Mouse (Mus musculus) testis, adult 2 months (tissue): ENCODE results near the gene Armc9. TPM values are rescaled to one million over a fixed set of nuclear protein-coding genes. Genes with fewer than 3 reads are reported as not detected.

Experiments used
- H3K27ac ChIP-seq: fragments of 200-500 bp; 2 replicates; pipeline ENCODE4 v1.5.1; 2012; ENCODE audit warnings: low read depth, low read length; ENCODE audit not compliant: control insufficient read depth, insufficient read depth
- H3K27me3 ChIP-seq: fragments of 200-500 bp; 2 replicates; pipeline ENCODE4 v1.6.1; 2012; ENCODE audit warnings: mild to moderate bottlenecking, low read length, moderate library complexity; ENCODE audit not compliant: control insufficient read depth, insufficient read depth
- H3K36me3 ChIP-seq: fragments of 200-500 bp; 2 replicates; pipeline ENCODE4 v1.6.1; 2012; ENCODE audit warnings: mild to moderate bottlenecking, low read length; ENCODE audit not compliant: control insufficient read depth, insufficient read depth
- H3K4me1 ChIP-seq: fragments of 200-500 bp; 2 replicates; pipeline ENCODE4 v1.6.1; 2012; ENCODE audit warnings: low read length; ENCODE audit not compliant: control insufficient read depth, insufficient read depth
- H3K4me3 ChIP-seq: fragments of 200-500 bp; 2 replicates; pipeline ENCODE4 v1.5.1; 2012; ENCODE audit warnings: low read depth, mild to moderate bottlenecking, low read length, moderate library complexity, mixed read lengths; ENCODE audit not compliant: control insufficient read depth
- CTCF ChIP-seq: fragments of 200-500 bp; IDR thresholded peaks from 2 replicates; pipeline ENCODE4 v1.5.1; 2012; ENCODE audit warnings: low read depth, mild to moderate bottlenecking, inconsistent platforms, low read length, moderate library complexity; ENCODE audit not compliant: control insufficient read depth, insufficient read depth, insufficient replicate concordance
- POLR2A ChIP-seq: fragments of 200-500 bp; IDR thresholded peaks from 2 replicates; pipeline ENCODE4 v1.6.1; 2012; ENCODE audit warnings: low read depth, mild to moderate bottlenecking, inconsistent platforms, low read length, moderate library complexity; ENCODE audit not compliant: control insufficient read depth
- polyA plus RNA-seq: library from polyadenylated mRNA; depleted of rRNA; stranded (reverse); fragments of >200 nt; gene quantifications from 2 replicates; pipeline ENCODE4 v1.2.3, GENCODE M21; 2012; rRNA removed

The Armc9 gene
- polyA plus RNA-seq, 1 experiment, result 36.5 TPM

GRCm38 (mm10) chr1:86320822-86321413 is 166.3 kb downstream of the Armc9 start:
- H3K27ac ChIP-seq, result no peak overlapping the region
- no peak overlapping the region for H3K4me3 ChIP-seq
- TF ChIP-seq POLR2A (no peak), CTCF (no peak)
- H3K36me3 ChIP-seq, result no peaks in the 10 kb centered on the region
- H3K27me3 ChIP-seq, result no peaks in the 10 kb centered on the region
- no peaks in the 10 kb centered on the region for H3K4me1 ChIP-seq

Other genes with a start within 250 kb of the Armc9 start
- gene 4933407L21Rik, start 226.3 kb upstream of the Armc9 start, polyA plus RNA-seq, result 1.6 TPM in 2 replicates
- 4.2 and 5.2 TPM in 2 replicates for gene Gpr55, start 193.8 kb upstream of the Armc9 start, polyA plus RNA-seq
- gene Spata3, start 138.0 kb upstream of the Armc9 start, polyA plus RNA-seq, result 1,427 and 1,457 TPM in 2 replicates
- 0.18 and 0.19 TPM in 2 replicates for gene 2810459M11Rik, start 108.9 kb upstream of the Armc9 start, polyA plus RNA-seq
- 34.6 and 44.0 TPM in 2 replicates for gene Psmd1, start 90.4 kb upstream of the Armc9 start, polyA plus RNA-seq
- 0.05 and 0.07 TPM in 2 replicates for gene Htr2b, start 42.8 kb upstream of the Armc9 start, polyA plus RNA-seq
- 2.6 and 3.1 TPM in 2 replicates for gene Gm21972, start 21.1 kb upstream of the Armc9 start, polyA plus RNA-seq
- gene B3gnt7, start 148.1 kb downstream of the Armc9 start, polyA plus RNA-seq, result 0.23 and 0.47 TPM in 2 replicates
- 5.1 and 5.7 TPM in 2 replicates for gene Ncl, start 204.6 kb downstream of the Armc9 start, polyA plus RNA-seq